Mouse (Mus musculus): ENCODE measurements around the gene Arl4a. TPM values are rescaled to one million over a fixed set of nuclear protein-coding genes. Genes with fewer than 3 reads are reported as not detected.

Arl4a gene
- polyA plus RNA-seq, 1 experiment from 2014 or later = 31.0 TPM

GRCm38 (mm10) chr12:40029201-40029600, 8.6 kb downstream of the Arl4a start:
- no peaks in the 10 kb centered on the region for H3K9me3 ChIP-seq
- no peak overlapping the region for H3K4me2 ChIP-seq
- no peaks in the 10 kb centered on the region for H3K27me3 ChIP-seq
- no peak overlapping the region for H3K9ac ChIP-seq
- H3K4me1 ChIP-seq = no peaks in the 10 kb centered on the region
- 72% methylated on average over 4 of the region's 4 CpGs for WGBS
- no peak overlapping the region for H3K27ac ChIP-seq
- ATAC-seq (ENCODE audit: borderline replicate concordance, extremely low read depth, low FRiP score, low TSS enrichment) = no peak
- H3K36me3 ChIP-seq = no peaks in the 10 kb centered on the region
- H3K4me3 ChIP-seq = no peak overlapping the region

GRCm38 (mm10) chr12:40027846-40028245, 10.0 kb downstream of the Arl4a start:
- ATAC-seq (ENCODE audit: borderline replicate concordance, extremely low read depth, low FRiP score, low TSS enrichment) = no peak
- H3K36me3 ChIP-seq = no peaks in the 10 kb centered on the region
- no peak overlapping the region for H3K4me3 ChIP-seq
- H3K9me3 ChIP-seq = no peaks in the 10 kb centered on the region
- no peaks in the 10 kb centered on the region for H3K4me1 ChIP-seq
- 81% methylated on average over 3 of the region's 3 CpGs for WGBS
- H3K9ac ChIP-seq = no peak overlapping the region
- H3K27me3 ChIP-seq = no peaks in the 10 kb centered on the region
- H3K4me2 ChIP-seq = no peak overlapping the region
- H3K27ac ChIP-seq = no peak overlapping the region

- no peak for ATAC-seq (ENCODE audit: borderline replicate concordance, extremely low read depth, low FRiP score, low TSS enrichment)
- no peak overlapping the region for H3K27ac ChIP-seq
- H3K4me1 ChIP-seq = no peaks in the 10 kb centered on the region
- no peaks in the 10 kb centered on the region for H3K36me3 ChIP-seq
- H3K4me3 ChIP-seq = no peak overlapping the region
- WGBS = 47% methylated on average over 3 of the region's 3 CpGs
- no peak overlapping the region for H3K4me2 ChIP-seq
- no peaks in the 10 kb centered on the region for H3K27me3 ChIP-seq
- H3K9me3 ChIP-seq = no peaks in the 10 kb centered on the region
- H3K9ac ChIP-seq = no peak overlapping the region
Observed at GRCm38 (mm10) chr12:40027444-40027843, 10.4 kb downstream of the Arl4a start.

- Histone ChIP-seq H3K4me2 (no peak overlapping the region), H3K4me3 (no peak overlapping the region), H3K9ac (no peak overlapping the region), H3K27me3 (no peaks in the 10 kb centered on the region), H3K4me1 (no peaks in the 10 kb centered on the region), H3K9me3 (no peaks in the 10 kb centered on the region), H3K36me3 (no peaks in the 10 kb centered on the region), H3K27ac (no peak overlapping the region)
- whole genome bisulfite sequencing = 17% methylated on average over 2 of the region's 2 CpGs
- ATAC-seq (ENCODE audit: borderline replicate concordance, extremely low read depth, low FRiP score, low TSS enrichment) = no peak
Observed at GRCm38 (mm10) chr12:40023918-40024317, 13.9 kb downstream of the Arl4a start.

GRCm38 (mm10) chr12:40023014-40023642, 14.7 kb downstream of the Arl4a start:
- WGBS = 76% methylated on average over 3 of the region's 3 CpGs
- no peaks in the 10 kb centered on the region for H3K9me3 ChIP-seq
- no peaks in the 10 kb centered on the region for H3K36me3 ChIP-seq
- no peaks in the 10 kb centered on the region for H3K4me1 ChIP-seq
- H3K4me2 ChIP-seq = no peak overlapping the region
- H3K27ac ChIP-seq = no peak overlapping the region
- no peak overlapping the region for H3K4me3 ChIP-seq
- H3K27me3 ChIP-seq = no peaks in the 10 kb centered on the region
- no peak for ATAC-seq (ENCODE audit: borderline replicate concordance, extremely low read depth, low FRiP score, low TSS enrichment)
- no peak overlapping the region for H3K9ac ChIP-seq

GRCm38 (mm10) chr12:40022344-40022743, 15.5 kb downstream of the Arl4a start:
- 80% methylated on average over 3 of the region's 3 CpGs for WGBS
- Histone ChIP-seq H3K4me2 (no peak overlapping the region), H3K27ac (no peak overlapping the region), H3K27me3 (no peaks in the 10 kb centered on the region), H3K4me1 (0 out of 2 replicates have a peak, but pooled peaks cover 2% of the 10 kb centered on the region), H3K9ac (no peak overlapping the region), H3K4me3 (no peak overlapping the region), H3K36me3 (no peaks in the 10 kb centered on the region), H3K9me3 (no peaks in the 10 kb centered on the region)
- no peak for ATAC-seq (ENCODE audit: borderline replicate concordance, extremely low read depth, low FRiP score, low TSS enrichment)

- H3K4me3 ChIP-seq = no peak overlapping the region
- H3K4me2 ChIP-seq = no peak overlapping the region
- WGBS = 60% methylated on average over 6 of the region's 6 CpGs
Observed at GRCm38 (mm10) chr12:40017955-40018505, 19.8 kb downstream of the Arl4a start.

GRCm38 (mm10) chr12:40016648-40017460, 21.0 kb downstream of the Arl4a start:
- peak; percentile 89 for ATAC-seq (ENCODE audit: borderline replicate concordance, extremely low read depth, low FRiP score, low TSS enrichment)
- H3K9me3 ChIP-seq = no peaks in the 10 kb centered on the region
- no peaks in the 10 kb centered on the region for H3K27me3 ChIP-seq
- H3K9ac ChIP-seq = peak overlapping the region; percentile 40
- no peaks in the 10 kb centered on the region for H3K36me3 ChIP-seq
- peak overlapping the region; percentile 62 for H3K4me2 ChIP-seq
- peak overlapping the region; percentile 35 for H3K4me3 ChIP-seq
- H3K27ac ChIP-seq = peak overlapping the region; percentile 56
- WGBS = 14% methylated on average over 19 of the region's 19 CpGs
- H3K4me1 ChIP-seq = 0 out of 2 replicates have a peak, but pooled peaks cover 2% of the 10 kb centered on the region

More at GRCm38 (mm10) chr12:40017955-40018505, 19.8 kb downstream of the Arl4a start:
- 0 out of 2 replicates have a peak, but pooled peaks cover 2% of the 10 kb centered on the region for H3K4me1 ChIP-seq
- no peak overlapping the region for H3K27ac ChIP-seq
- ATAC-seq (ENCODE audit: borderline replicate concordance, extremely low read depth, low FRiP score, low TSS enrichment) = no peak
- no peaks in the 10 kb centered on the region for H3K9me3 ChIP-seq
- H3K27me3 ChIP-seq = no peaks in the 10 kb centered on the region
- no peak overlapping the region for H3K9ac ChIP-seq
- no peaks in the 10 kb centered on the region for H3K36me3 ChIP-seq

GRCm38 (mm10) chr12:40016068-40016467, 21.8 kb downstream of the Arl4a start:
- Histone ChIP-seq H3K4me1 (0 out of 2 replicates have a peak, but pooled peaks cover 2% of the 10 kb centered on the region), H3K9me3 (no peaks in the 10 kb centered on the region), H3K27me3 (no peaks in the 10 kb centered on the region), H3K27ac (no peak overlapping the region), H3K4me2 (no peak overlapping the region), H3K36me3 (no peaks in the 10 kb centered on the region), H3K9ac (no peak overlapping the region), H3K4me3 (no peak overlapping the region)
- WGBS = 77% methylated on average over 9 of the region's 9 CpGs
- peak; percentile 39; the same call in 1 of the 2 replicates for ATAC-seq (ENCODE audit: borderline replicate concordance, extremely low read depth, low FRiP score, low TSS enrichment)

GRCm38 (mm10) chr12:40009866-40010265, 28.0 kb downstream of the Arl4a start:
- Histone ChIP-seq H3K9me3 (no peaks in the 10 kb centered on the region), H3K27me3 (no peaks in the 10 kb centered on the region), H3K9ac (no peak overlapping the region), H3K4me1 (no peaks in the 10 kb centered on the region), H3K4me3 (no peak overlapping the region), H3K27ac (no peak overlapping the region), H3K4me2 (no peak overlapping the region), H3K36me3 (no peaks in the 10 kb centered on the region)
- 50% methylated on average over 2 of the region's 2 CpGs for WGBS
- no peak for ATAC-seq (ENCODE audit: borderline replicate concordance, extremely low read depth, low FRiP score, low TSS enrichment)

GRCm38 (mm10) chr12:40008459-40008858, 29.4 kb downstream of the Arl4a start:
- H3K36me3 ChIP-seq = no peaks in the 10 kb centered on the region
- H3K27ac ChIP-seq = no peak overlapping the region
- H3K27me3 ChIP-seq = no peaks in the 10 kb centered on the region
- 64% methylated on average over 3 of the region's 3 CpGs for WGBS
- H3K9ac ChIP-seq = no peak overlapping the region
- H3K4me1 ChIP-seq = no peaks in the 10 kb centered on the region
- H3K4me2 ChIP-seq = no peak overlapping the region
- no peak overlapping the region for H3K4me3 ChIP-seq
- H3K9me3 ChIP-seq = no peaks in the 10 kb centered on the region
- no peak for ATAC-seq (ENCODE audit: borderline replicate concordance, extremely low read depth, low FRiP score, low TSS enrichment)

- ATAC-seq (ENCODE audit: borderline replicate concordance, extremely low read depth, low FRiP score, low TSS enrichment) = no peak
- Histone ChIP-seq H3K36me3 (no peaks in the 10 kb centered on the region), H3K27ac (no peak overlapping the region), H3K4me1 (no peaks in the 10 kb centered on the region), H3K4me2 (no peak overlapping the region), H3K4me3 (no peak overlapping the region), H3K9ac (no peak overlapping the region), H3K9me3 (no peaks in the 10 kb centered on the region), H3K27me3 (no peaks in the 10 kb centered on the region)
- WGBS = 59% methylated on average over 2 of the region's 2 CpGs
Observed at GRCm38 (mm10) chr12:40004766-40005165, 33.1 kb downstream of the Arl4a start.
